Mouse (Mus musculus) liver, embryonic 16.5 days (tissue): ENCODE data around the gene Gm10377. TPM values are rescaled to one million over a fixed set of nuclear protein-coding genes. Genes with fewer than 3 reads are reported as not detected.
"Not testable (repeated sequence)": the region's sequence is repeated elsewhere in the genome, so short reads cannot be mapped to it uniquely, and the experiment has no call there.

ENCODE experiments used
- ATAC-seq: fragments of 200-750 bp; cut with Nextera tagmentation; 2 replicates; pipeline ENCODE4 v1.8.0; 2017; ENCODE audit warnings: low read depth, mild to moderate bottlenecking, moderate number of reproducible peaks, moderate library complexity
- H3K27ac ChIP-seq: fragments of 300-500 bp; sonication (generic); 2 replicates; pipeline ENCODE4 v1.5.1; 2014; ENCODE audit warnings: mild to moderate bottlenecking, low read length
- H3K27me3 ChIP-seq: fragments of 300-500 bp; sonication (generic); 2 replicates; pipeline ENCODE4 v1.6.1; 2014; ENCODE audit warnings: low read depth, low read length, mixed read lengths; ENCODE audit not compliant: control insufficient read depth, insufficient read depth
- H3K36me3 ChIP-seq: fragments of 300-500 bp; sonication (generic); 2 replicates; pipeline ENCODE4 v1.6.1; 2014; ENCODE audit warnings: mild to moderate bottlenecking; ENCODE audit not compliant: control insufficient read depth, insufficient read depth
- H3K4me1 ChIP-seq: fragments of 300-500 bp; sonication (generic); 2 replicates; pipeline ENCODE4 v1.6.1; 2014; ENCODE audit warnings: low read depth, low read length, mixed read lengths; ENCODE audit not compliant: control insufficient read depth
- H3K4me2 ChIP-seq: fragments of 300-500 bp; sonication (generic); 2 replicates; pipeline ENCODE4 v1.6.1; 2014; ENCODE audit warnings: low read depth, low read length, mixed read lengths
- H3K4me3 ChIP-seq: fragments of 300-500 bp; sonication (generic); 2 replicates; pipeline ENCODE4 v1.5.1; 2014; ENCODE audit warnings: low read depth, mild to moderate bottlenecking, low read length
- H3K9ac ChIP-seq: fragments of 300-500 bp; sonication (generic); 2 replicates; pipeline ENCODE4 v1.6.1; 2014; ENCODE audit warnings: low read depth, low read length
- H3K9me3 ChIP-seq: fragments of 300-500 bp; sonication (generic); replicated peaks from 2 replicates; pipeline ENCODE4 v1.6.1; 2016; ENCODE audit warnings: low read length; ENCODE audit not compliant: control insufficient read depth
- WGBS: fragments of 180-500 bp; shearing (Covaris S2); extraction: QIAGEN DNeasy Blood & Tissue Kit; methylation state at CpG from one replicate; pipeline ENCODE4 v1.1.7; 2014; ENCODE audit not compliant: insufficient replicate concordance; 5-methylcytosine and 5-hydroxymethylcytosine counted together
- polyA plus RNA-seq: library from polyadenylated mRNA; unstranded; fragments of >200 nt; fragmentation: Nextera tagmentation; extraction: Ambion mirVana; gene quantifications from 2 replicates; pipeline ENCODE4 v1.2.1, GENCODE M21; 2015

Gene Gm10377
- polyA plus RNA-seq, result not detected in 2 replicates

GRCm38 (mm10) chr14:42797887-42798286, at the start of gene Gm10377:
TSS of gene Gm10377 (minus strand) at chr14:42797987.
- not testable (repeated sequence) for H3K9me3 ChIP-seq, H3K27me3 ChIP-seq, H3K4me2 ChIP-seq, H3K36me3 ChIP-seq, H3K27ac ChIP-seq, ATAC-seq, H3K4me1 ChIP-seq, H3K4me3 ChIP-seq, H3K9ac ChIP-seq

GRCm38 (mm10) chr14:42768721-42769120, 29.1 kb downstream of the Gm10377 start, which contains the start of gene Gm3015:
TSS of gene Gm3015 (minus strand) at chr14:42768821.
- not testable (repeated sequence) for H3K27ac ChIP-seq, ATAC-seq, H3K9ac ChIP-seq, H3K9me3 ChIP-seq, H3K4me3 ChIP-seq, H3K4me1 ChIP-seq, H3K27me3 ChIP-seq, H3K36me3 ChIP-seq, H3K4me2 ChIP-seq
- WGBS, result no CpG with 5 or more reads among the region's 1 CpGs

Other genes with a start within 250 kb of the Gm10377 start
- not detected in 2 replicates for gene Gm17124, start 198.1 kb downstream of the Gm10377 start, polyA plus RNA-seq
- gene Gm3633, start 156.1 kb downstream of the Gm10377 start, polyA plus RNA-seq, result not detected in 2 replicates
- not detected in 2 replicates for gene Gm10378, start 142.0 kb downstream of the Gm10377 start, polyA plus RNA-seq
- gene Gm3015, start 29.2 kb downstream of the Gm10377 start, polyA plus RNA-seq, result not detected in 2 replicates
- not detected in 2 replicates for gene Gm21977, start 55.5 kb upstream of the Gm10377 start, polyA plus RNA-seq
- gene Gm8082, start 195.6 kb upstream of the Gm10377 start, polyA plus RNA-seq, result not detected in 2 replicates
- gene Gm10376, start 217.6 kb upstream of the Gm10377 start, polyA plus RNA-seq, result not detected in 2 replicates